Mouse (Mus musculus) CH12.LX (cell line): Measurements from ENCODE around the gene Mlec. TPM values are rescaled to one million over a fixed set of nuclear protein-coding genes. Genes with fewer than 3 reads are reported as not detected.

Source experiments
- DNase-seq: peaks from one replicate; pipeline ENCODE4 v3.0.0-alpha.2; 2013; ENCODE audit errors: extremely low read depth
- H3K27ac ChIP-seq: 2 replicates; pipeline ENCODE4 v1.5.1; 2012; ENCODE audit warnings: low read depth, mild to moderate bottlenecking, control low read depth, moderate library complexity; ENCODE audit not compliant: insufficient read depth
- H3K27me3 ChIP-seq: replicated peaks from 2 replicates; pipeline ENCODE3; 2012; ENCODE audit warnings: inconsistent platforms
- H3K36me3 ChIP-seq, 2 experiments: replicated peaks in 1 of 2; 2 replicates each; pipeline versions ENCODE3 to v1.6.1; 2012; ENCODE audit warnings: inconsistent platforms in 1 of 2, low read length in 1 of 2, mild to moderate bottlenecking in 1 of 2, mixed read lengths in 1 of 2, moderate library complexity in 1 of 2; ENCODE audit not compliant: control insufficient read depth in 1 of 2, insufficient read depth in 1 of 2
- H3K4me1 ChIP-seq, 2 experiments: 2 replicates each; pipeline ENCODE4 v1.6.1; 2012; ENCODE audit warnings: inconsistent platforms in 1 of 2, moderate library complexity in 1 of 2; ENCODE audit not compliant: insufficient read depth in 2 of 2, control insufficient read depth in 1 of 2
- H3K4me2 ChIP-seq: 2 replicates; pipeline ENCODE4 v1.6.1; 2012; ENCODE audit warnings: low read depth, mild to moderate bottlenecking, control low read depth; ENCODE audit not compliant: poor library complexity, insufficient read depth, severe bottlenecking
- H3K4me3 ChIP-seq, 3 experiments: fragments of 150-350 bp in 1 of 3; sonication (generic) in 1 of 3; replicated peaks in 1 of 3; 2 replicates each; pipeline versions ENCODE3 to v1.5.1; 2011 to 2012; ENCODE audit warnings: low read depth in 2 of 3, low read length in 2 of 3, mild to moderate bottlenecking in 2 of 3, moderate library complexity in 2 of 3, control low read depth in 1 of 3, improper control_type of control experiment in 1 of 3, inconsistent platforms in 1 of 3, mixed read lengths in 1 of 3; ENCODE audit not compliant: poor library complexity in 1 of 3
- H3K79me2 ChIP-seq: replicated peaks from 2 replicates; pipeline ENCODE4 v1.6.1; 2012; ENCODE audit warnings: mild to moderate bottlenecking, moderate library complexity; ENCODE audit not compliant: control insufficient read depth, poor library complexity, insufficient read depth, severe bottlenecking; ENCODE audit errors: extremely low read depth
- H3K9ac ChIP-seq: 2 replicates; pipeline ENCODE4 v1.6.1; 2012; ENCODE audit warnings: low read depth, mild to moderate bottlenecking, control low read depth, moderate library complexity; ENCODE audit not compliant: insufficient read depth
- H3K9me3 ChIP-seq: replicated peaks from 2 replicates; pipeline ENCODE3; 2012; ENCODE audit warnings: low read length, inconsistent platforms, mixed read lengths
- CHD1 ChIP-seq: IDR thresholded peaks from 2 replicates; pipeline ENCODE4 v1.6.1; 2012; ENCODE audit warnings: low read depth, low read length, improper control_type of control experiment, inconsistent platforms
- ETS1 ChIP-seq: conservative IDR thresholded peaks from 2 replicates; pipeline ENCODE4 v1.6.1; 2012; ENCODE audit warnings: low read depth, mild to moderate bottlenecking, inconsistent platforms, low read length, improper control_type of control experiment, moderate library complexity
- HCFC1 ChIP-seq: IDR thresholded peaks from 2 replicates; pipeline ENCODE4 v1.6.1; 2012; ENCODE audit warnings: low read depth, mild to moderate bottlenecking, inconsistent platforms, low read length, improper control_type of control experiment
- MAFK ChIP-seq: IDR thresholded peaks from 2 replicates; pipeline ENCODE4 v1.6.1; 2011; ENCODE audit warnings: low read length, improper control_type of control experiment; ENCODE audit not compliant: insufficient replicate concordance
- RCOR1 ChIP-seq: conservative IDR thresholded peaks from 2 replicates; pipeline ENCODE4 v1.6.1; 2012; ENCODE audit warnings: low read depth, mild to moderate bottlenecking, inconsistent platforms, low read length, improper control_type of control experiment
- TBP ChIP-seq: conservative IDR thresholded peaks from 2 replicates; pipeline ENCODE4 v1.6.1; 2011; ENCODE audit warnings: low read depth, low read length, improper control_type of control experiment
- USF2 ChIP-seq: conservative IDR thresholded peaks from 2 replicates; pipeline ENCODE4 v1.6.1; 2011; ENCODE audit warnings: low read depth, low read length, improper control_type of control experiment
- dilution Hi-C: fragments of 300-500 bp; cut with MboI; formaldehyde crosslinking; loops from 2 replicates; pipeline ENCODE4 v1.14.3; 2020; ENCODE audit warnings: low sequenced_read_pairs; ENCODE audit not compliant: extremely low pct_unique_long_range_greater_than_20kb, extremely low pct_ligation_motif_present
- in situ Hi-C: fragments of 300-500 bp; cut with MboI; formaldehyde crosslinking; loops from 3 replicates; pipeline ENCODE4 v1.14.3; 2019; ENCODE audit warnings: low sequenced_read_pairs, low pct_ligation_motif_present, low pct_unique_long_range_greater_than_20kb, mixed read lengths
- polyA plus RNA-seq: library from polyadenylated mRNA; unstranded; fragments of >175 nt; gene quantifications from 2 replicates; pipeline ENCODE4 v1.2.1, GENCODE M21; 2012; ENCODE audit warnings: low read depth; ENCODE audit not compliant: insufficient read length
- total RNA-seq, 2 experiments: library from RNA; depleted of rRNA; stranded (reverse); fragments of 300-350 nt in 1 of 2; fragments of >200 nt in 1 of 2; gene quantifications; 2 replicates each; pipeline ENCODE4 v1.2.3; 2012 to 2014

Mlec gene
- total and polyA plus RNA-seq, 3 experiments: 101 to 143 (median 128) TPM

GRCm38 (mm10) chr5:115098195-115098594, 59.8 kb downstream of the Mlec start, which contains the start of gene Gm10401:
Gm10401 (minus strand) TSS chr5:115098295.
- Histone ChIP-seq H3K36me3 (peaks cover 47 to 85% of the 10 kb centered on the region in 2 experiments), H3K9ac (no peak within 1 kb of the TSS), H3K9me3 (no peaks in the 10 kb centered on the region), H3K4me3 (no peak within 1 kb of the TSS), H3K4me1 (no peaks in the 10 kb centered on the region), H3K27ac (no peak within 1 kb of the TSS)
- no peak for DNase-seq
- in situ Hi-C loops: no loop called here
- TF ChIP-seq ETS1: no peak
- TF ChIP-seq HCFC1: no peak
- no peak for TF ChIP-seq TBP
- TF ChIP-seq RCOR1: no peak
- TF ChIP-seq MAFK: no peak
- TF ChIP-seq CHD1: no peak
- no peak for TF ChIP-seq USF2
- TF ChIP-seq, all 38 proteins: peak for 0
- Histone ChIP-seq H3K27me3 (no peaks in the 10 kb centered on the region), H3K4me2 (no peak within 1 kb of the TSS), H3K79me2 (no peaks in the 10 kb centered on the region)
- dilution Hi-C loops: no loop called here

Other genes with a start within 250 kb of the Mlec start
- gene Oasl1, start 234.9 kb downstream of the Mlec start, total RNA-seq (2012; rRNA removed): not detected in 2 replicates
- gene Oasl1, start 234.9 kb downstream of the Mlec start, total RNA-seq (2014; rRNA removed): not detected in 2 replicates
- 0.37 and 0.46 TPM in 2 replicates for gene Oasl1, start 234.9 kb downstream of the Mlec start, polyA plus RNA-seq
- gene 2210016L21Rik, start 216.0 kb downstream of the Mlec start, total RNA-seq (2012; rRNA removed): 21.6 TPM in 2 replicates
- 11.0 and 11.5 TPM in 2 replicates for gene 2210016L21Rik, start 216.0 kb downstream of the Mlec start, total RNA-seq (2014; rRNA removed)
- 32.5 and 49.1 TPM in 2 replicates for gene 2210016L21Rik, start 216.0 kb downstream of the Mlec start, polyA plus RNA-seq
- not detected in 2 replicates for gene Hnf1a, start 187.1 kb downstream of the Mlec start, total RNA-seq (2012; rRNA removed)
- not detected in 2 replicates for gene Hnf1a, start 187.1 kb downstream of the Mlec start, total RNA-seq (2014; rRNA removed)
- gene Hnf1a, start 187.1 kb downstream of the Mlec start, polyA plus RNA-seq: not detected in 2 replicates
- gene Sppl3, start 147.0 kb downstream of the Mlec start, total RNA-seq (2012; rRNA removed): 13.6 and 14.3 TPM in 2 replicates
- gene Sppl3, start 147.0 kb downstream of the Mlec start, total RNA-seq (2014; rRNA removed): 12.1 and 14.9 TPM in 2 replicates
- 18.3 and 29.2 TPM in 2 replicates for gene Sppl3, start 147.0 kb downstream of the Mlec start, polyA plus RNA-seq
- 1.7 and 3.2 TPM in 2 replicates for gene Gm10401, start 59.9 kb downstream of the Mlec start, total RNA-seq (2012; rRNA removed)
- not detected in 2 replicates for gene Gm10401, start 59.9 kb downstream of the Mlec start, total RNA-seq (2014; rRNA removed)
- 6.9 and 10.9 TPM in 2 replicates for gene Gm10401, start 59.9 kb downstream of the Mlec start, polyA plus RNA-seq
- gene Acads, start 38.8 kb downstream of the Mlec start, total RNA-seq (2012; rRNA removed): 49.2 and 57.8 TPM in 2 replicates
- 43.1 and 46.6 TPM in 2 replicates for gene Acads, start 38.8 kb downstream of the Mlec start, total RNA-seq (2014; rRNA removed)
- gene Acads, start 38.8 kb downstream of the Mlec start, polyA plus RNA-seq: 37.7 and 43.0 TPM in 2 replicates
- gene Unc119b, start 23.2 kb downstream of the Mlec start, total RNA-seq (2012; rRNA removed): 21.7 and 22.6 TPM in 2 replicates
- 11.9 and 13.3 TPM in 2 replicates for gene Unc119b, start 23.2 kb downstream of the Mlec start, total RNA-seq (2014; rRNA removed)
- gene Unc119b, start 23.2 kb downstream of the Mlec start, polyA plus RNA-seq: 17.7 and 18.4 TPM in 2 replicates
- 0.71 and 1.7 TPM in 2 replicates for gene Cabp1, start 36.2 kb upstream of the Mlec start, total RNA-seq (2012; rRNA removed)
- 0.38 and 0.59 TPM in 2 replicates for gene Cabp1, start 36.2 kb upstream of the Mlec start, total RNA-seq (2014; rRNA removed)
- gene Cabp1, start 36.2 kb upstream of the Mlec start, polyA plus RNA-seq: 1.7 and 1.8 TPM in 2 replicates
- 236 and 301 TPM in 2 replicates for gene Pop5, start 77.7 kb upstream of the Mlec start, total RNA-seq (2012; rRNA removed)
- 156 and 161 TPM in 2 replicates for gene Pop5, start 77.7 kb upstream of the Mlec start, total RNA-seq (2014; rRNA removed)
- gene Pop5, start 77.7 kb upstream of the Mlec start, polyA plus RNA-seq: 127 and 163 TPM in 2 replicates
- gene Rnf10, start 114.7 kb upstream of the Mlec start, total RNA-seq (2012; rRNA removed): 63.6 and 68.5 TPM in 2 replicates
- 38.5 and 39.9 TPM in 2 replicates for gene Rnf10, start 114.7 kb upstream of the Mlec start, total RNA-seq (2014; rRNA removed)
- gene Rnf10, start 114.7 kb upstream of the Mlec start, polyA plus RNA-seq: 154 and 187 TPM in 2 replicates
- 46.7 and 46.8 TPM in 2 replicates for gene Coq5, start 121.5 kb upstream of the Mlec start, total RNA-seq (2012; rRNA removed)
- 41.9 and 46.7 TPM in 2 replicates for gene Coq5, start 121.5 kb upstream of the Mlec start, total RNA-seq (2014; rRNA removed)
- 42.3 and 43.9 TPM in 2 replicates for gene Coq5, start 121.5 kb upstream of the Mlec start, polyA plus RNA-seq
- 312 and 488 TPM in 2 replicates for gene Dynll1, start 142.8 kb upstream of the Mlec start, total RNA-seq (2012; rRNA removed)
- gene Dynll1, start 142.8 kb upstream of the Mlec start, total RNA-seq (2014; rRNA removed): 456 and 502 TPM in 2 replicates
- 516 and 646 TPM in 2 replicates for gene Dynll1, start 142.8 kb upstream of the Mlec start, polyA plus RNA-seq
- 73.4 and 82.8 TPM in 2 replicates for gene Srsf9, start 169.0 kb upstream of the Mlec start, total RNA-seq (2012; rRNA removed)
- gene Srsf9, start 169.0 kb upstream of the Mlec start, total RNA-seq (2014; rRNA removed): 117 and 121 TPM in 2 replicates
- gene Srsf9, start 169.0 kb upstream of the Mlec start, polyA plus RNA-seq: 112 and 130 TPM in 2 replicates
- 6.2 and 7.3 TPM in 2 replicates for gene Gatc, start 183.0 kb upstream of the Mlec start, total RNA-seq (2012; rRNA removed)
- 11.7 and 14.4 TPM in 2 replicates for gene Gatc, start 183.0 kb upstream of the Mlec start, total RNA-seq (2014; rRNA removed)
- 27.0 and 34.0 TPM in 2 replicates for gene Gatc, start 183.0 kb upstream of the Mlec start, polyA plus RNA-seq
- gene Triap1, start 183.0 kb upstream of the Mlec start, total RNA-seq (2012; rRNA removed): 33.7 and 36.9 TPM in 2 replicates
- 31.4 and 31.8 TPM in 2 replicates for gene Triap1, start 183.0 kb upstream of the Mlec start, total RNA-seq (2014; rRNA removed)
- gene Triap1, start 183.0 kb upstream of the Mlec start, polyA plus RNA-seq: 36.1 and 38.2 TPM in 2 replicates
- 546 and 673 TPM in 2 replicates for gene Cox6a1, start 190.8 kb upstream of the Mlec start, total RNA-seq (2012; rRNA removed)
- 203 and 257 TPM in 2 replicates for gene Cox6a1, start 190.8 kb upstream of the Mlec start, total RNA-seq (2014; rRNA removed)
- gene Cox6a1, start 190.8 kb upstream of the Mlec start, polyA plus RNA-seq: 612 and 618 TPM in 2 replicates